Mouse (Mus musculus): ENCODE measurements at regions not wholly inside any gene's neighbourhood (a gene's known extent, or its start where the extent isn't known, plus 50 kb on each side); places are given as distances from the start of the nearest gene placed in this dataset.

- DNase-seq (ENCODE audit: low spot score), result no peak
Measured at GRCm38 (mm10) chr4:53915326-53915725, 89.5 kb downstream of the Tmem38b start.

GRCm38 (mm10) chr4:53919188-53919587 is 93.3 kb downstream of the Tmem38b start:
- DNase-seq (ENCODE audit: low spot score), result peak; percentile 11

- DNase-seq (ENCODE audit: low spot score), result no peak
Measured at GRCm38 (mm10) chr4:53920587-53920986, 94.7 kb downstream of the Tmem38b start.

- DNase-seq (ENCODE audit: low spot score), result no peak
Measured at GRCm38 (mm10) chr4:53931068-53931467, 105.2 kb downstream of the Tmem38b start.

- peak; percentile 21 for DNase-seq (ENCODE audit: low spot score)
Measured at GRCm38 (mm10) chr4:53931499-53931898, 105.7 kb downstream of the Tmem38b start.

GRCm38 (mm10) chr4:53935306-53935705 is 109.5 kb downstream of the Tmem38b start:
- no peak for DNase-seq (ENCODE audit: low spot score)

- no peak for DNase-seq (ENCODE audit: low spot score)
Measured at GRCm38 (mm10) chr4:53948736-53949135, 122.9 kb downstream of the Tmem38b start.

GRCm38 (mm10) chr4:53949164-53949563 is 123.3 kb downstream of the Tmem38b start:
- DNase-seq (ENCODE audit: low spot score), result no peak

GRCm38 (mm10) chr4:53950496-53950895 is 124.7 kb downstream of the Tmem38b start:
- no peak for DNase-seq (ENCODE audit: low spot score)

GRCm38 (mm10) chr4:53951003-53951733 is 125.3 kb downstream of the Tmem38b start:
- DNase-seq (ENCODE audit: low spot score), result no peak

- DNase-seq (ENCODE audit: low spot score), result no peak
Measured at GRCm38 (mm10) chr4:53951734-53952109, 125.9 kb downstream of the Tmem38b start.

- no peak for DNase-seq (ENCODE audit: low spot score)
Measured at GRCm38 (mm10) chr4:53952288-53952687, 126.4 kb downstream of the Tmem38b start.

- no peak for DNase-seq (ENCODE audit: low spot score)
Measured at GRCm38 (mm10) chr4:53962458-53962857, 136.6 kb downstream of the Tmem38b start.

GRCm38 (mm10) chr4:53970461-53970860 is 144.6 kb downstream of the Tmem38b start:
- DNase-seq (ENCODE audit: low spot score), result no peak

GRCm38 (mm10) chr4:53970960-53971359 is 145.1 kb downstream of the Tmem38b start:
- DNase-seq (ENCODE audit: low spot score), result no peak

GRCm38 (mm10) chr4:53976036-53976638 is 150.3 kb downstream of the Tmem38b start:
- no peak for DNase-seq (ENCODE audit: low spot score)

GRCm38 (mm10) chr4:53986519-53987301 is 160.9 kb downstream of the Tmem38b start:
- DNase-seq (ENCODE audit: low spot score), result no peak

- DNase-seq (ENCODE audit: low spot score), result no peak
Measured at GRCm38 (mm10) chr4:53987536-53987935, 161.7 kb downstream of the Tmem38b start.

GRCm38 (mm10) chr4:54021069-54021829 is 195.4 kb downstream of the Tmem38b start:
- DNase-seq (ENCODE audit: low spot score), result no peak

GRCm38 (mm10) chr4:54021861-54022385 is 196.1 kb downstream of the Tmem38b start:
- DNase-seq (ENCODE audit: low spot score), result no peak

GRCm38 (mm10) chr4:54026919-54027318 is 201.1 kb downstream of the Tmem38b start:
- DNase-seq (ENCODE audit: low spot score), result no peak
